Mouse (Mus musculus) ES-Bruce4 (cell line): Measurements from ENCODE around the gene Plekhd1.

Experiments
- CTCF ChIP-seq: IDR thresholded peaks from one replicate; pipeline ENCODE4 v1.8.1; 2011; ENCODE audit warnings: low read depth, low read length
- POLR2A ChIP-seq: IDR thresholded peaks from one replicate; pipeline ENCODE4 v1.8.1; 2011; ENCODE audit warnings: low read length; ENCODE audit not compliant: insufficient read depth

DNA sequence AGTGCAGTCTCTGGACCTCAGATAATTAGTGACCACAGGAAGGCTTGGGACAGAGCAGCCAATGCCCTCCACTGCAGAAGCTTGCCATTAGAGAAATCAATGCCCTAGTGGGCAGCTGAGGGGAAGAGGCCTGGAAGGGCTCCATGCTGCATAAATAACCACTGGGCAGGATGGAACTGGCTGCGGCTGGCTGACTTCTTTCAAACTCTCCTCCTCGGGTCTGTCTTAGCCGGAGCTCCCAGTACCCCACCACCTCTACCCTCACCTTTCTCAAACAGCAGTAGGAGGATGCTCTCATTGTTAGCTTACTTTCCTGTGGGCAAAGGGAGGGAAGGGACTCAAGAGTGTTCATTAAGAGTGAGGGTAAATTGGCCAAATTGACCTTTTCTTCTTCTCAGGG lies 2.6 kb downstream of the Plekhd1 start:
- no peak for TF ChIP-seq POLR2A
- no peak for TF ChIP-seq CTCF
